Mouse (Mus musculus): ENCODE results near the gene Cers3. TPM values are rescaled to one million over a fixed set of nuclear protein-coding genes. Genes with fewer than 3 reads are reported as not detected.

Cers3 gene
- total and polyA plus RNA-seq, 3 experiments = 0.04 TPM; not detected in 2

DNA sequence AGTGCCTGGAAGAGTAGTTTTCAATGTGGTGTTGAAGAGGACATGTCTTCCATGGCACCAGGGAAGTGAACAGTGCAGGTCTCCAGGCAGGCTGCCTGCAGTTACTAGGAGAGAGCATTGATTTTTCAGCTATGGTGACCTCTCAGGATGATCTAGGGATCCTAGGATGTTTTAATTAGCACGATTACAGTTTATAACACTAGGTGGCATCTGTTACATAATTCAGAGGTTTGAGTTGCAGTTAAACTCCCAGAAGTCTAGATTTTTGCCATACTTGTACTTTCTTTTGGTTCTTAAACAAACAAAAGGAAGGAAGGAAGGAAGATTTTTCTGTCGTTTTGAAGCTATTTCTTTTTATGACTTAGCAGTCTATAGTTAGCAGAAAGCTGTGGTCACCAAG lies 32.1 kb upstream of the Cers3 start:
- H3K9me3 ChIP-seq (replicated peaks; ENCODE audit: insufficient read depth, low read length) = no peaks in the 10 kb centered on the region
- no peaks in the 10 kb centered on the region for H3K27me3 ChIP-seq (ENCODE audit: control insufficient read depth in 1 of 2, insufficient read depth in 2 of 2, low read length in 2 of 2)
- H3K4me1 ChIP-seq (ENCODE audit: control insufficient read depth in 1 of 2, insufficient read depth in 2 of 2, low read length in 2 of 2) = no peaks in the 10 kb centered on the region
- no peaks in the 10 kb centered on the region for H3K79me2 ChIP-seq (ENCODE audit: control insufficient read depth, insufficient read depth, low read length, poor library complexity)
- H3K9ac ChIP-seq (ENCODE audit: control insufficient read depth, low read depth, low read length, poor library complexity, severe bottlenecking) = no peak overlapping the region
- no peak overlapping the region for H3K27ac ChIP-seq (ENCODE audit: control insufficient read depth, low read depth, low read length)
- no peak for DNase-seq (ENCODE audit: low read depth, low spot score)
- H3K36me3 ChIP-seq (ENCODE audit: control insufficient read depth in 1 of 2, insufficient read depth in 2 of 2, low read length in 2 of 2) = no peaks in the 10 kb centered on the region
- no peak for TF ChIP-seq POLR2A (IDR thresholded peaks at IDR 0.05; ENCODE audit: control insufficient read depth in 1 of 2, insufficient read depth in 1 of 2, low read depth in 1 of 2, low read length in 2 of 2, poor library complexity in 1 of 2)
- TF ChIP-seq RAD21 (IDR thresholded peaks at IDR 0.05; ENCODE audit: low read depth, low read length) = peak; percentile 17
- TF ChIP-seq SMC3 (IDR thresholded peaks at IDR 0.05; ENCODE audit: low read depth, low read length) = peak; percentile 32; the same call in 1 of the 2 replicates
- peak in 1 of 3 experiments; percentile 25; a peak in 1 of 6 replicates for TF ChIP-seq CTCF (IDR thresholded peaks at IDR 0.05 in 2 of 3, conservative IDR thresholded peaks at IDR 0.05 in 1 of 3; ENCODE audit: control insufficient read depth in 1 of 3, insufficient read depth in 1 of 3, low read depth in 2 of 3, low read length in 3 of 3, poor library complexity in 1 of 3, severe bottlenecking in 1 of 3)
- no peak overlapping the region for H3K4me3 ChIP-seq (ENCODE audit: control insufficient read depth in 1 of 2, insufficient read depth in 1 of 2, low read depth in 2 of 2, low read length in 2 of 2)

DNA sequence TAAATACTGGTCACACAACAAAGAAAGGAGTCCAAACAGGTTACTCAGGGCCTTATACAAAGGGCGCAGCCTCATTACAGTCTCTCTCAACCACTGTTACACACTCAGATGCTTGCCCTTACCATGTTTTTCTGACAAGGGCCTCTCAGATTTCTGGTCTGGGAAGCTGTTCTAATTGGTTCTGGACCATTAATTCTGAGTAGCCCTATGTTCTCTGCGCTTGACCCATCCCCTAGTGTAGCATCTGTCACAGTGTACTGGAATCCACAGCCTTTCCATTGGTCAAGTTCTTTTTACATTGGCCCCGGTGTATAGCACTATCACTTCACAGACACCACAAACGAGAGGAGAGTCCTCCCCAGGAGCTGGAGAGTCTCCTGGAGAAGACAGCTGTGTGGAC lies 18.8 kb upstream of the Cers3 start:
- DNase-seq (ENCODE audit: low read depth, low spot score) = no peak
- Histone ChIP-seq H3K4me1 (ENCODE audit: control insufficient read depth in 1 of 2, insufficient read depth in 2 of 2, low read length in 2 of 2) (peaks cover 0 to 2% of the 10 kb centered on the region in 2 experiments; a peak in 1 of 4 replicates), H3K4me3 (ENCODE audit: control insufficient read depth in 1 of 2, insufficient read depth in 1 of 2, low read depth in 2 of 2, low read length in 2 of 2) (no peak overlapping the region), H3K27ac (ENCODE audit: control insufficient read depth, low read depth, low read length) (no peak overlapping the region), H3K9me3 (replicated peaks; ENCODE audit: insufficient read depth, low read length) (no peaks in the 10 kb centered on the region), H3K27me3 (ENCODE audit: control insufficient read depth in 1 of 2, insufficient read depth in 2 of 2, low read length in 2 of 2) (no peaks in the 10 kb centered on the region), H3K79me2 (ENCODE audit: control insufficient read depth, insufficient read depth, low read length, poor library complexity) (no peaks in the 10 kb centered on the region), H3K36me3 (ENCODE audit: control insufficient read depth in 1 of 2, insufficient read depth in 2 of 2, low read length in 2 of 2) (peaks cover 0 to 4% of the 10 kb centered on the region in 2 experiments; a peak in 2 of 4 replicates), H3K9ac (ENCODE audit: control insufficient read depth, low read depth, low read length, poor library complexity, severe bottlenecking) (no peak overlapping the region)
- TF ChIP-seq NELFE (IDR thresholded peaks at IDR 0.05; ENCODE audit: low read depth, low read length) (no peak), SIN3A (IDR thresholded peaks at IDR 0.05; ENCODE audit: low read length) (no peak), POLR2AphosphoS2 (IDR thresholded peaks at IDR 0.05; ENCODE audit: low read length) (no peak), POLR2A (IDR thresholded peaks at IDR 0.05; ENCODE audit: control insufficient read depth in 1 of 2, insufficient read depth in 1 of 2, low read depth in 1 of 2, low read length in 2 of 2, poor library complexity in 1 of 2) (no peak), MAFK (IDR thresholded peaks at IDR 0.05; ENCODE audit: borderline replicate concordance, low read depth, low read length) (no peak), POLR2AphosphoS5 (IDR thresholded peaks at IDR 0.05; ENCODE audit: borderline replicate concordance, low read depth, low read length) (no peak), MYB (IDR thresholded peaks at IDR 0.05; ENCODE audit: low read depth, low read length) (no peak), TAL1 (IDR thresholded peaks at IDR 0.05; ENCODE audit: low read length) (no peak), GABPA (IDR thresholded peaks at IDR 0.05; ENCODE audit: low read depth, low read length) (no peak), USF1 (IDR thresholded peaks at IDR 0.05; ENCODE audit: low read depth, low read length) (no peak), BHLHE40 (IDR thresholded peaks at IDR 0.05; ENCODE audit: borderline replicate concordance, low read depth, low read length) (no peak), ZNF384 (IDR thresholded peaks at IDR 0.05; ENCODE audit: low read depth, low read length) (no peak), ETS1 (IDR thresholded peaks at IDR 0.05; ENCODE audit: low read depth, low read length) (no peak), HCFC1 (IDR thresholded peaks at IDR 0.05; ENCODE audit: low read depth, low read length) (no peak)

Data from MEL (cell line).